Mouse (Mus musculus): ENCODE results near the gene Scgb2b7. TPM values are rescaled to one million over a fixed set of nuclear protein-coding genes. Genes with fewer than 3 reads are reported as not detected.
"Not testable (repeated sequence)": the region's sequence is repeated elsewhere in the genome, so short reads cannot be mapped to it uniquely, and the experiment has no call there.

Gene Scgb2b7
- not detected in 2 replicates for polyA plus RNA-seq (2016; fragmentation: Nextera tagmentation; extraction: Ambion mirVana)

DNA sequence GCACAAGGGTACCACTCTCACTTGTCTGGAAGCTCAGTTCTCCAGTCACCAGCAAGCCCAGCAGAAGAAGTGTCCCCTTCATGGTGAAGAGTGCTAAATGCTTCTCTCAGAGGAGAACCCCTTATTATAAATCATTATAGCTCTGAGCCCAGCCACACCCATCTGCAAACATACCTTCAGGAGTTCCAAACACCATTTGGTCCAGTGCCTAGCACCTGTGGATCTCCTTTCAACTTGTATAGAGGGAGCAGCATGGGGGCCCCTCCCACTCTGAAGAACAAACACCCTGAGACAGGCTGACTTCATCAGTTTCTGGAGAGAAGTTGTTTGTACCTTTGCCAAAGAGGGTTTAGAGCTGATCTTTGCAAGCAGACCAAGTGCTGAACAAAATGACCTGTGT, at the start of gene Scgb2b7:
Scgb2b7 (minus strand) TSS at position 101 of the 400 bp plus-strand sequence.
- H3K9ac ChIP-seq; H3K27me3 ChIP-seq; H3K36me3 ChIP-seq; ATAC-seq (ENCODE audit: insufficient number of reproducible peaks, insufficient read depth, low FRiP score, low TSS enrichment); H3K9me3 ChIP-seq; H3K4me2 ChIP-seq (replicated peaks); H3K27ac ChIP-seq; H3K4me1 ChIP-seq; H3K4me3 ChIP-seq: not testable (repeated sequence)

DNA sequence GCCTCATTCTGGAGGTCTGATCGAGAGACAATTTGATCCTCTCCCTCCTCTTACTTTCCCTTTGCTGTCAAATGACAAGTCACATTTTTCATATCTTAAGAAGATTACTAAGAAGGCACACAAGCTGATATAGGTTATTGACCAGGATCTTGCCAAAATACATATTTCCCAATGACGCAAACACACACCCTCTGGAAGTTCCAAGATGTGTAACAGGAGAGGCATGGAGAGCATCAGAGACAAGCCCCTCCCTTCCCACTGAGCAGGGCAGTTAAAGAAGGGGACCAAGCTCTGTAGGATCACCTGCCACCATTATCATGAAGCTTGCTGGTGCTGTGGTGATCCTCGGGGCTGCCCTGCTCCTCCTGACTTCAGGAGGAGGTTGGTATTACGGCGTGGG, 6.8 kb upstream of the Scgb2b7 start, which contains the start of gene Scgb1b7:
Scgb1b7 (plus strand) TSS at position 301 of the 400 bp plus-strand sequence.
- not testable (repeated sequence) for H3K4me2 ChIP-seq (replicated peaks); H3K27ac ChIP-seq; H3K4me3 ChIP-seq; H3K9me3 ChIP-seq; H3K36me3 ChIP-seq; H3K4me1 ChIP-seq; ATAC-seq (ENCODE audit: insufficient number of reproducible peaks, insufficient read depth, low FRiP score, low TSS enrichment); H3K9ac ChIP-seq; H3K27me3 ChIP-seq
- 92% methylated on average over 4 of the region's 5 CpGs for WGBS

Other genes starting within 250 kb of the Scgb2b7 start
- not detected in 2 replicates for gene Scgb1b7, start 6.9 kb upstream of the Scgb2b7 start, polyA plus RNA-seq (2016; fragmentation: Nextera tagmentation; extraction: Ambion mirVana)

Measured in embryonic facial prominence, embryonic 12.5 days (tissue).